Mouse (Mus musculus): ENCODE data around the gene Lpar1.

DNA sequence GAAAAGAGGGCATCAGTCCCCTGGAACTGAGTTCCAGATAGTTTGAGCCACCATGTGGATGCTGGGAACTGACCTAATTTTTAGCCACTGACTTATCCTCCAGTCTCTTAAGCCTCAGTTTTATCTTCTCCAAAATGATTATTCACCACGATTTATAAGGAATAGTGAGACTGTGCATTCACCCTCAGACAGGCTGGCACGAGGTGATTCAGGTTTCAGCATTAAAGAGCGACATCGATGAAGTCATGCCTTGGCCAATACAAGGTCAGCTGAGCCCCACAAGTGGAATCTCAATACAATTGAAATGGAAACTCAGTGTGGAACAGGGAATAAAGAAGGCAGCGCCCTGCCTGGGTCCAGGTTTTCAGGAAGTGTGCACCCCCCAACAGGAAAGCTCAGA is 88.1 kb downstream of the Lpar1 start:
- TF ChIP-seq CTCF (IDR thresholded peaks at IDR 0.05; ENCODE audit: low read depth) (no peak), EP300 (IDR thresholded peaks at IDR 0.05; ENCODE audit: low read depth) (no peak)
